Mouse (Mus musculus) CH12.LX (cell line): ENCODE results near the gene Gm20388.

Experiments
- ETS1 ChIP-seq: conservative IDR thresholded peaks from 2 replicates; pipeline ENCODE4 v1.6.1; 2012; ENCODE audit warnings: low read depth, mild to moderate bottlenecking, inconsistent platforms, low read length, improper control_type of control experiment, moderate library complexity
- MEF2A ChIP-seq: IDR thresholded peaks from 2 replicates; pipeline ENCODE4 v1.6.1; 2014; ENCODE audit warnings: low read depth, mild to moderate bottlenecking, inconsistent platforms, low read length, improper control_type of control experiment, borderline replicate concordance
- POLR2A ChIP-seq: IDR thresholded peaks from 2 replicates; pipeline ENCODE4 v1.6.1; 2011; ENCODE audit warnings: low read depth, mild to moderate bottlenecking, improper control_type of control experiment, low read length
- UBTF ChIP-seq: IDR thresholded peaks from 2 replicates; pipeline ENCODE4 v1.6.1; 2012; ENCODE audit warnings: low read depth, mild to moderate bottlenecking, inconsistent platforms, low read length, improper control_type of control experiment, moderate library complexity

DNA sequence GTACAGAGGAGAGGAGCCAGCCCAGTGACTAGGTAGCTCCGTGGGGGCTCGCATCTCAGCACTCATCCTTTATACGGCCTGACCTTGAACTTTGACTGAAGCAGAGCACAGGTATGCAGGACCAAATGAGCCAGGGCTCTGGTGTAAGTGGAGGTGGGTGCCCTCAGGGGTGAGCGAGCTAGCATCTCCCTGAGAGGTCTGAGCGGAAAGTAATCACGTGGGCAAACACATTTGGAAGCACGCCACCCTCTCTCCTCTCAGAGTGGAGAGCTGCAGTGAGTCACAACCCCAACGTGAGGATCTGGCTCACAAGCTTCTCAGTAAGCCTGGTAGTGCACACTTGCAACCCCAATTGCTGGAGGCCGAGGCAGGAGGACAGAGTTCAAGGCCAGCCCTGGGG, 2731.4 kb downstream of the Gm20388 start:
- TF ChIP-seq ETS1 = no peak
- no peak for TF ChIP-seq MEF2A
- no peak for TF ChIP-seq UBTF
- TF ChIP-seq POLR2A = no peak
